ENCODE assay signal across 8 mouse cellular contexts in the genomic region with DNA sequence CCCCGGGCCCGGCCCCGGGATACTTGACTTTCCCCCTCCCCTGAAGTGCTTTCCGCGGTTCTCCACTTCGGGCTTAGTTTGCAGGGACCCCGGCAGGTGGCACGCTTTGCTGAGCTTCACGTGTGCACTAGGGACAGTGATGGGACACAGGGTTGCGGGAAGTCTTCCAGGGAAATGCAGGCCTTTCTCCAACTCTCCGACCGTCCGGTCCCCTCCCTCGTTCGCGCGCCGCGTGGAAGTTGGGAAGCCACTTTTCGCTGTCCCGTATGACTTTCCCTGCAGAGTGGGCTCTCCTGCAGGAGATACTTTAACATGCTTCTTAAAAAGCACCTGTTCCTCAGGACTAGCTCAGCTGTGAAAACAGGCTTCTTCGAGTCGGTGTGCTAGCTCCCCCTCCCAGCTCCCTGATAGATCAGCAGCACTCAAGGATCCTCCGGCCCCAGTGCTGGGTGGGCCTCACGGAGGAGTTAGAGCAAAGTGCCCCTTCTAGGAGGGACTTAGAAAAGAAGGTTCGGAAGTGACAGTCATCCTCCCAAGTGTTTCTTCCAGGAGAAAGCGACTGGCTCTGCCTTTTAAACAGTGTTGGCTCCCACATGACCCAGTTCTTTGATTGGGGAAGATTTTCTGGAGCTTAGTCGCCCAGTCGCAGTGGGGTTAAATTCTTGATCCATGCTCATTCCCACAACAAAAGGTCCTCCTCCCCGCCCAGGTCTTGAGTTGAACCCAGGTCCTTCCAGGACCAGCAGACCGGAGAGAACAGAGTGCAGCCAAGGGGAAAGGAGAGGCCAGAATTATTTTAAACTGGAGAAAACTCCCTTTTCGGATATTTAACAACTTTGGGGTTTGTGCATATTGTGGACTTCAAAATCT. TPM values are rescaled to one million over a fixed set of nuclear protein-coding genes. Genes with fewer than 3 reads are reported as not detected.
DNase-seq lines count a peak whose midpoint lies in the region; ATAC-seq and TF ChIP-seq lines count a peak whose summit lies in the region.

No protein-coding gene starts in this region.

- H3K9ac ChIP-seq in embryonic facial prominence, embryonic 11.5 days (replicated peaks; ENCODE audit: low read length) = peak overlapping the region; percentile 77
- peak overlapping the region; percentile 78 for H3K9ac ChIP-seq in hindbrain, embryonic 12.5 days
- H3K9ac ChIP-seq in limb, embryonic 14.5 days (ENCODE audit: low read depth, low read length, severe bottlenecking) = peak overlapping the region; percentile 68

- peak overlapping the region; percentile 78 for H3K27ac ChIP-seq in left cerebral cortex, adult 2 months
- peak overlapping the region; percentile 59 for H3K27ac ChIP-seq in embryonic facial prominence, embryonic 11.5 days (replicated peaks; ENCODE audit: low read depth, low read length)
- peak overlapping the region; percentile 57; the same call in 1 of the 2 replicates for H3K27ac ChIP-seq in hindbrain, embryonic 12.5 days
- peak overlapping the region; percentile 39; the same call in 1 of the 2 replicates for H3K27ac ChIP-seq in limb, embryonic 14.5 days (replicated peaks; ENCODE audit: low read depth, low read length)

- 1% methylated on average over 32 of the region's 32 CpGs for WGBS in embryonic facial prominence, embryonic 11.5 days
- 3% methylated on average over 32 of the region's 32 CpGs for WGBS in hindbrain, embryonic 12.5 days
- WGBS in limb, embryonic 14.5 days = 5% methylated on average over 31 of the region's 32 CpGs

- H3K4me3 ChIP-seq in left cerebral cortex, adult 2 months = peak overlapping the region; percentile 79
- peak overlapping the region; percentile 77 for H3K4me3 ChIP-seq in embryonic facial prominence, embryonic 11.5 days (ENCODE audit: low read depth, low read length)
- H3K4me3 ChIP-seq in hindbrain, embryonic 12.5 days = peak overlapping the region; percentile 79
- H3K4me3 ChIP-seq in limb, embryonic 14.5 days (replicated peaks; ENCODE audit: low read length) = peak overlapping the region; percentile 69

- H3K4me1 ChIP-seq in embryonic facial prominence, embryonic 11.5 days (ENCODE audit: control insufficient read depth, insufficient read depth, low read length) = no peaks in the 10 kb centered on the region
- peaks cover 12% of the 10 kb centered on the region for H3K4me1 ChIP-seq in hindbrain, embryonic 12.5 days
- no peaks in the 10 kb centered on the region for H3K4me1 ChIP-seq in limb, embryonic 14.5 days (ENCODE audit: control insufficient read depth, insufficient read depth, low read length)

- no peaks in the 10 kb centered on the region for H3K9me3 ChIP-seq in embryonic facial prominence, embryonic 11.5 days (replicated peaks; ENCODE audit: control insufficient read depth, low read length)
- H3K9me3 ChIP-seq in hindbrain, embryonic 12.5 days (replicated peaks) = no peaks in the 10 kb centered on the region
- H3K9me3 ChIP-seq in limb, embryonic 14.5 days (ENCODE audit: control insufficient read depth, low read length) = no peaks in the 10 kb centered on the region

- TF ChIP-seq CTCF in left cerebral cortex, adult 2 months (IDR thresholded peaks at IDR 0.05) = no peak; the same call in 1 of the 2 replicates

- H3K36me3 ChIP-seq in embryonic facial prominence, embryonic 11.5 days (replicated peaks; ENCODE audit: control insufficient read depth, insufficient read depth, low read depth, low read length) = no peaks in the 10 kb centered on the region
- H3K36me3 ChIP-seq in hindbrain, embryonic 12.5 days = no peaks in the 10 kb centered on the region
- no peaks in the 10 kb centered on the region for H3K36me3 ChIP-seq in limb, embryonic 14.5 days (ENCODE audit: control insufficient read depth, insufficient read depth, low read length)

- no peaks in the 10 kb centered on the region for H3K27me3 ChIP-seq in embryonic facial prominence, embryonic 11.5 days (ENCODE audit: control insufficient read depth, insufficient read depth, low read length)
- H3K27me3 ChIP-seq in hindbrain, embryonic 12.5 days = peaks cover 22% of the 10 kb centered on the region
- H3K27me3 ChIP-seq in limb, embryonic 14.5 days (ENCODE audit: control insufficient read depth, insufficient read depth, low read length) = no peaks in the 10 kb centered on the region; the same call in 1 of the 2 replicates

- intact Hi-C loops in left cerebral cortex, adult 2 months (cut with DNase I) = loop anchor here (5.0 kb wide), 1 partner anchor 116 kb away; no protein-coding TSS in a partner anchor

- peak overlapping the region; percentile 96 for H3K4me2 ChIP-seq in embryonic facial prominence, embryonic 11.5 days (ENCODE audit: low read depth, low read length)
- H3K4me2 ChIP-seq in hindbrain, embryonic 12.5 days (replicated peaks) = peak overlapping the region; percentile 98
- peak overlapping the region; percentile 84 for H3K4me2 ChIP-seq in limb, embryonic 14.5 days (replicated peaks; ENCODE audit: low read depth, low read length, severe bottlenecking)

- DNase-seq in left cerebral cortex, adult 2 months (ENCODE audit: extremely low spot score in 1 of 2, low spot score in 2 of 2) = peak in 1 of 2 experiments; percentile 21
- no peak for DNase-seq in left cerebral cortex, adult 8-10 months (ENCODE audit: low spot score in 2 of 2)
- DNase-seq in ZHBTc4 (ENCODE audit: low read depth, low spot score) = peak; percentile 49
- peak; percentile 55 for DNase-seq in embryonic facial prominence, embryonic 11.5 days (ENCODE audit: low spot score)
- DNase-seq in limb, embryonic 14.5 days (ENCODE audit: low spot score) = peak; percentile 40
- peak; percentile 67 for DNase-seq in neural tube, embryonic 10.5 days (ENCODE audit: extremely low spot score, low spot score)

- no peak for TF ChIP-seq POLR2A in limb, embryonic 14.5 days (IDR thresholded peaks at IDR 0.05; ENCODE audit: borderline replicate concordance, extremely low read depth, insufficient read depth, insufficient read length)

- peak; percentile 53 for ATAC-seq in embryonic facial prominence, embryonic 11.5 days (replicated peaks; ENCODE audit: insufficient number of reproducible peaks, low FRiP score, low TSS enrichment, low read depth)
- ATAC-seq in hindbrain, embryonic 12.5 days (ENCODE audit: low FRiP score) = no peak; the same call in 1 of the 2 replicates
- peak; percentile 34; the same call in 1 of the 2 replicates for ATAC-seq in limb, embryonic 14.5 days (ENCODE audit: low FRiP score, low read depth)
- no peak for ATAC-seq in activated CD4-positive, CD25-positive, alpha-beta regulatory T cell, adult 4 months

RNA-seq across cellular contexts. Expression of a gene that starts 42.4 kb away (rescaled TPM):
- total RNA-seq in left cerebral cortex, adult 2 months (2021) = 10 to 100 TPM; 26.1 to 27.6 TPM
- 10 to 100 TPM; 25.3 to 30.3 (median 28.1) TPM for total RNA-seq in left cerebral cortex, adult 8-10 months (2022)
- polyA plus RNA-seq in embryonic facial prominence, embryonic 11.5 days (2014; fragmentation: Nextera tagmentation; extraction: Ambion mirVana) = 40.4 and 45.0 TPM in 2 replicates
- polyA plus RNA-seq in hindbrain, embryonic 12.5 days (2016; fragmentation: Nextera tagmentation; extraction: Ambion mirVana) = 31.5 and 34.6 TPM in 2 replicates
- 49.2 and 49.6 TPM in 2 replicates for polyA plus RNA-seq in limb, embryonic 14.5 days (2012; rRNA removed)
- 59.1 and 59.6 TPM in 2 replicates for polyA plus RNA-seq in limb, embryonic 14.5 days (2014; fragmentation: Nextera tagmentation; extraction: Ambion mirVana)
- polyA plus RNA-seq in activated CD4-positive, CD25-positive, alpha-beta regulatory T cell, adult 4 months (2017; shearing (Covaris generic)) = 10 to 100 TPM; 43.6 to 60.4 TPM

Comparison
In these comparisons a context has a peak if more than half of its experiments do, and no peak if none do; other contexts are left out.
1. DNase-seq: peak in ZHBTc4 (single experiment), embryonic facial prominence, embryonic 11.5 days (single experiment), limb, embryonic 14.5 days (single experiment) and neural tube, embryonic 10.5 days (single experiment); none in left cerebral cortex, adult 8-10 months (0 of 2).
2. ATAC-seq: peak in embryonic facial prominence, embryonic 11.5 days (single experiment) and limb, embryonic 14.5 days (single experiment); none in hindbrain, embryonic 12.5 days (single experiment) and activated CD4-positive, CD25-positive, alpha-beta regulatory T cell, adult 4 months (single experiment).
3. Peak in every context shown above with its lines, with median percentiles within 50 percentile points of each other: H3K27ac ChIP-seq, H3K4me3 ChIP-seq, H3K4me2 ChIP-seq and H3K9ac ChIP-seq.